Mouse (Mus musculus): ENCODE data around the gene Lsamp.

The Lsamp gene

GRCm38 (mm10) chr16:41551164-41551563 is 1567.0 kb downstream of the Lsamp start:
- no peak for DNase-seq (ENCODE audit: extremely low spot score)

- DNase-seq (ENCODE audit: extremely low spot score) = peak; percentile 63
These were observed 1567.7 kb downstream of the Lsamp start for GRCm38 (mm10) chr16:41551851-41552262.

GRCm38 (mm10) chr16:41557104-41557503 is 1572.9 kb downstream of the Lsamp start:
- no peak for DNase-seq (ENCODE audit: extremely low spot score)

GRCm38 (mm10) chr16:41565233-41565632 is 1581.1 kb downstream of the Lsamp start:
- DNase-seq (ENCODE audit: extremely low spot score) = no peak

GRCm38 (mm10) chr16:41588675-41589301 is 1604.6 kb downstream of the Lsamp start:
- DNase-seq (ENCODE audit: extremely low spot score) = no peak

GRCm38 (mm10) chr16:41612229-41612628 is 1628.1 kb downstream of the Lsamp start:
- DNase-seq (ENCODE audit: extremely low spot score) = no peak

GRCm38 (mm10) chr16:41623871-41624270 is 1639.7 kb downstream of the Lsamp start:
- DNase-seq (ENCODE audit: extremely low spot score) = no peak

- no peak for DNase-seq (ENCODE audit: extremely low spot score)
These were observed 1649.7 kb downstream of the Lsamp start for GRCm38 (mm10) chr16:41633898-41634297.

GRCm38 (mm10) chr16:41640876-41641275 is 1656.7 kb downstream of the Lsamp start:
- DNase-seq (ENCODE audit: extremely low spot score) = no peak

- DNase-seq (ENCODE audit: extremely low spot score) = no peak
These were observed 1669.1 kb downstream of the Lsamp start for GRCm38 (mm10) chr16:41653261-41653660.

- no peak for DNase-seq (ENCODE audit: extremely low spot score)
These were observed 1690.3 kb downstream of the Lsamp start for GRCm38 (mm10) chr16:41674316-41675038.

GRCm38 (mm10) chr16:41675774-41676173 is 1691.6 kb downstream of the Lsamp start:
- no peak for DNase-seq (ENCODE audit: extremely low spot score)

GRCm38 (mm10) chr16:41692435-41692834 is 1708.3 kb downstream of the Lsamp start:
- peak; percentile 29 for DNase-seq (ENCODE audit: extremely low spot score)

GRCm38 (mm10) chr16:41701790-41702428 is 1717.7 kb downstream of the Lsamp start:
- DNase-seq (ENCODE audit: extremely low spot score) = no peak

GRCm38 (mm10) chr16:41728900-41729585 is 1744.9 kb downstream of the Lsamp start:
- DNase-seq (ENCODE audit: extremely low spot score) = no peak

GRCm38 (mm10) chr16:41729911-41730310 is 1745.8 kb downstream of the Lsamp start:
- no peak for DNase-seq (ENCODE audit: extremely low spot score)

GRCm38 (mm10) chr16:41745037-41745436 is 1760.9 kb downstream of the Lsamp start:
- DNase-seq (ENCODE audit: extremely low spot score) = no peak

- DNase-seq (ENCODE audit: extremely low spot score) = no peak
These were observed 1762.2 kb downstream of the Lsamp start for GRCm38 (mm10) chr16:41746235-41746911.

- DNase-seq (ENCODE audit: extremely low spot score) = no peak
These were observed 1763.7 kb downstream of the Lsamp start for GRCm38 (mm10) chr16:41747874-41748273.

- DNase-seq (ENCODE audit: extremely low spot score) = no peak
These were observed 1764.6 kb downstream of the Lsamp start for GRCm38 (mm10) chr16:41748759-41749158.

- DNase-seq (ENCODE audit: extremely low spot score) = no peak
These were observed 1780.1 kb downstream of the Lsamp start for GRCm38 (mm10) chr16:41764285-41764684.
